Comparison of ENCODE assay signal across 38 mouse cellular contexts in genomic region chr9:44807141-44807540, GRCm38 (mm10). TPM values are rescaled to one million over a fixed set of nuclear protein-coding genes. Genes with fewer than 3 reads are reported as not detected.
"Had no signal": no experiment of that assay in that cellular context is flagged by ENCODE, and none has a peak within 500 bp of the region (broad histone marks: within the 10 kb centered on the region; RNA-seq: fewer than 3 reads in every experiment).

No protein-coding gene starts in this region.

- ATAC-seq: hindbrain, embryonic 16.5 days; hindbrain, postnatal 0 days; inflammation-experienced regulatory T-cells, adult 6 months; intestine, embryonic 15.5 days; intestine, embryonic 16.5 days; intestine, postnatal 0 days had no signal

- H3K9ac ChIP-seq: heart, embryonic 12.5 days; heart, embryonic 13.5 days; heart, embryonic 15.5 days; hindbrain, embryonic 12.5 days; hindbrain, embryonic 13.5 days; hindbrain, embryonic 14.5 days; hindbrain, embryonic 15.5 days; intestine, embryonic 15.5 days; kidney, embryonic 15.5 days had no signal

- H3K4me2 ChIP-seq: heart, embryonic 11.5 days; heart, embryonic 12.5 days; heart, embryonic 13.5 days; heart, embryonic 15.5 days; hindbrain, embryonic 12.5 days; hindbrain, embryonic 13.5 days; hindbrain, embryonic 14.5 days; hindbrain, embryonic 15.5 days; intestine, embryonic 15.5 days; kidney, embryonic 15.5 days had no signal

- H3K4me3 ChIP-seq: heart, adult 2 months; heart, embryonic 10.5 days; heart, embryonic 12.5 days; heart, embryonic 13.5 days; heart, embryonic 15.5 days; hindbrain, embryonic 10.5 days; hindbrain, embryonic 12.5 days; hindbrain, embryonic 13.5 days; hindbrain, embryonic 15.5 days; intestine, embryonic 15.5 days; kidney, embryonic 15.5 days; layer of hippocampus, adult 2 months had no signal

- DNase-seq: heart, adult 2 months; heart, postnatal 10 days; heart, postnatal 14 days; heart, postnatal 36 days; kidney, adult 11 months; kidney, adult 18-20 months; kidney, adult 2 months; kidney, adult 8-10 months; kidney, adult 9 months; kidney, postnatal 10 days; kidney, postnatal 14 days; kidney, postnatal 25 days; kidney, postnatal 36 days; kidney, postnatal 4 days; layer of hippocampus, adult 9-11 months; layer of hippocampus, postnatal 36 days had no signal

- H3K27ac ChIP-seq: heart, adult 2 months; heart, embryonic 10.5 days; heart, embryonic 13.5 days; heart, embryonic 15.5 days; hindbrain, embryonic 10.5 days; hindbrain, embryonic 12.5 days; hindbrain, embryonic 13.5 days; hindbrain, embryonic 14.5 days; hindbrain, embryonic 15.5 days; hindbrain, postnatal 0 days; intestine, embryonic 15.5 days; kidney, embryonic 15.5 days; kidney, postnatal 0 days; layer of hippocampus, adult 2 months had no signal

- H3K4me1 ChIP-seq: heart, embryonic 10.5 days; heart, embryonic 12.5 days; heart, embryonic 13.5 days; heart, embryonic 15.5 days; hindbrain, embryonic 10.5 days; hindbrain, embryonic 12.5 days; hindbrain, embryonic 13.5 days; hindbrain, embryonic 15.5 days had no signal

- H3K9me3 ChIP-seq: heart, embryonic 10.5 days; heart, embryonic 12.5 days; heart, embryonic 13.5 days; heart, embryonic 15.5 days; hindbrain, embryonic 10.5 days; hindbrain, embryonic 12.5 days; hindbrain, embryonic 13.5 days; hindbrain, embryonic 15.5 days; intestine, embryonic 15.5 days; kidney, embryonic 15.5 days had no signal

- H3K27me3 ChIP-seq: heart, embryonic 12.5 days; heart, embryonic 15.5 days; hindbrain, embryonic 12.5 days; hindbrain, embryonic 13.5 days; hindbrain, embryonic 15.5 days; intestine, embryonic 15.5 days; kidney, embryonic 15.5 days had no signal

RNA-seq across cellular contexts. Expression of gene Ttc36, which starts 4.3 kb away (rescaled TPM):
- total RNA-seq: hematopoietic stem cell, adult 5-6 weeks; hindbrain, postnatal 0 days had no signal
- polyA plus RNA-seq: heart, embryonic 12.5 days; heart, embryonic 14.5 days; hindbrain, embryonic 11.5 days; hindbrain, embryonic 12.5 days; hindbrain, embryonic 14.5 days; hindbrain, embryonic 16.5 days; inflammation-experienced regulatory T-cells, adult 6 months had no signal
